Mouse (Mus musculus) bone marrow macrophage, adult 2 months (primary cell): ENCODE measurements around the gene Tax1bp1.

Experiments
- CTCF ChIP-seq: IDR thresholded peaks from 2 replicates; pipeline ENCODE4 v1.5.1; 2012; ENCODE audit warnings: low read depth, mild to moderate bottlenecking, low read length, moderate library complexity
- POLR2A ChIP-seq: IDR thresholded peaks from 2 replicates; pipeline ENCODE4 v1.6.1; 2012; ENCODE audit warnings: mild to moderate bottlenecking, low read depth, low read length, borderline replicate concordance

- TF ChIP-seq CTCF (no peak), POLR2A (no peak)
These were observed 77.3 kb downstream of the Tax1bp1 start for GRCm38 (mm10) chr6:52790781-52791180.
